In the genomic region with DNA sequence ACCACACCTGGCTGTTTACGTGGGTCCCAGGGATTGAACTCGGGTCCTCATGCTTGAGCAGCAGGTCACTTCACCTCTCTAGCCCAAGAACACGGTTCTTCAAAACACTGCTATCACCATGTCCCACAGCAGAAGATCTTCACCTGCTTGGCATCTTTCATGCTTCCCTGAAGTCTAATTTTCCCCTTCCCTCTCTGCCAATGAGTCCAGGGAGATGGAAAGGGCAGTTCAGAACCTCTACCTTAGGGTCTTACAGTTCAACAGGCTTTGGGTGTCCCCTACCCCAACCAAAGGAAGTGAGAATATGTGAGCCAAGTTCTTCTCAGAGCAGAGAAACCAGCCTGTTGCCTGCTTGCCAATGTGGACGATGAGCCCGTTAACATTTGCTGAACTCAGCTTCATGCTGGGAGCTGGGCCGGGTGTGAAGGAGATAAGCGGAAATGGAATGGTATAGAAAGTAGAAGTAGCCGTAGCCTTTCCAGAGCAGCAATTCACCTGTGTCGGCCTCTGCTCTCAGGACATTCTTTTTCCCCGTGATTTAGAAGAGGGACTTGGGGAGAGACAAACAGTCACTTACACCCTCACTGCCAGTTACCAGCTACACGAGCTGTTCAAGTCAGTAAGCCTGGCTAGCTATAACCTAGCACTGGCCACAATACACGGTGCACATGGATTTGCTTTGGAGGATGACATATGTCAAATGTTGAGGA, we compare ENCODE assay signal across 19 mouse cellular contexts. TPM values are rescaled to one million over a fixed set of nuclear protein-coding genes. Genes with fewer than 3 reads are reported as not detected.
A peak's percentile ranks its signal among the peaks of the same experiment; 100 is the strongest.
DNase-seq lines count a peak whose midpoint lies in the region; ATAC-seq and TF ChIP-seq lines count a peak whose summit lies in the region.
"Had no signal": no experiment of that assay in that cellular context is flagged by ENCODE, and none has a peak within 500 bp of the region (broad histone marks: within the 10 kb centered on the region; RNA-seq: fewer than 3 reads in every experiment).

No protein-coding gene starts in this region.

- no peak overlapping the region for H3K9ac ChIP-seq in hindbrain, postnatal 0 days (replicated peaks; ENCODE audit: low read length)
- H3K9ac ChIP-seq in hindbrain, embryonic 12.5 days = no peak overlapping the region
- H3K9ac ChIP-seq in forebrain, postnatal 0 days = no peak overlapping the region
- H3K9ac ChIP-seq: embryonic facial prominence, embryonic 12.5 days; kidney, embryonic 15.5 days; liver, embryonic 13.5 days; midbrain, embryonic 12.5 days; stomach, embryonic 15.5 days had no signal

- no peaks in the 10 kb centered on the region for H3K9me3 ChIP-seq in hindbrain, postnatal 0 days (ENCODE audit: low read length)
- no peaks in the 10 kb centered on the region for H3K9me3 ChIP-seq in hindbrain, embryonic 12.5 days (replicated peaks)
- H3K9me3 ChIP-seq in forebrain, postnatal 0 days (ENCODE audit: low read length) = no peaks in the 10 kb centered on the region
- H3K9me3 ChIP-seq: embryonic facial prominence, embryonic 12.5 days; kidney, embryonic 15.5 days; liver, embryonic 13.5 days; midbrain, embryonic 12.5 days; stomach, embryonic 15.5 days had no signal

- H3K4me3 ChIP-seq in hindbrain, postnatal 0 days (ENCODE audit: low read length) = no peak overlapping the region
- H3K4me3 ChIP-seq in hindbrain, embryonic 12.5 days = no peak overlapping the region
- H3K4me3 ChIP-seq in forebrain, postnatal 0 days (ENCODE audit: low read depth, low read length) = no peak overlapping the region
- H3K4me3 ChIP-seq: embryonic facial prominence, embryonic 12.5 days; kidney, embryonic 15.5 days; liver, embryonic 13.5 days; midbrain, embryonic 12.5 days; stomach, embryonic 15.5 days had no signal

- peak; percentile 61 for DNase-seq in cerebellum, adult 9-10 months
- DNase-seq in cerebellum, adult 11 months = no peak
- no peak for DNase-seq in hindbrain, postnatal 0 days (ENCODE audit: low spot score)
- DNase-seq in brain, adult 2 months (ENCODE audit: low read depth, low spot score) = peak; percentile 53
- DNase-seq in forebrain, postnatal 0 days = no peak
- no peak for DNase-seq in urinary bladder, adult 18-20 months (ENCODE audit: low spot score in 2 of 2)
- no peak for DNase-seq in testis, postnatal 10 days (ENCODE audit: low spot score)
- DNase-seq: adrenal gland, adult 8-10 months; liver, embryonic 13.5 days had no signal

- no peaks in the 10 kb centered on the region for H3K27me3 ChIP-seq in hindbrain, postnatal 0 days (ENCODE audit: insufficient read depth, low read length)
- H3K27me3 ChIP-seq in hindbrain, embryonic 12.5 days = no peaks in the 10 kb centered on the region
- H3K27me3 ChIP-seq in forebrain, postnatal 0 days (ENCODE audit: insufficient read depth, low read length) = no peaks in the 10 kb centered on the region
- H3K27me3 ChIP-seq: embryonic facial prominence, embryonic 12.5 days; kidney, embryonic 15.5 days; liver, embryonic 13.5 days; midbrain, embryonic 12.5 days; stomach, embryonic 15.5 days had no signal

- TF ChIP-seq CTCF in hindbrain, postnatal 0 days (IDR thresholded peaks at IDR 0.05; ENCODE audit: low read depth) = no peak
- TF ChIP-seq CTCF in forebrain, postnatal 0 days (IDR thresholded peaks at IDR 0.05; ENCODE audit: low read depth) = no peak

- H3K36me3 ChIP-seq in hindbrain, postnatal 0 days (ENCODE audit: insufficient read depth, low read length) = no peaks in the 10 kb centered on the region
- no peaks in the 10 kb centered on the region for H3K36me3 ChIP-seq in hindbrain, embryonic 12.5 days
- no peaks in the 10 kb centered on the region for H3K36me3 ChIP-seq in forebrain, postnatal 0 days (ENCODE audit: insufficient read depth)
- H3K36me3 ChIP-seq: embryonic facial prominence, embryonic 12.5 days; kidney, embryonic 15.5 days; liver, embryonic 13.5 days; midbrain, embryonic 12.5 days; stomach, embryonic 15.5 days had no signal

- no peak overlapping the region for H3K4me2 ChIP-seq in hindbrain, postnatal 0 days (ENCODE audit: low read depth, low read length)
- H3K4me2 ChIP-seq in hindbrain, embryonic 12.5 days (replicated peaks) = no peak overlapping the region
- no peak overlapping the region for H3K4me2 ChIP-seq in forebrain, postnatal 0 days (ENCODE audit: low read depth)
- H3K4me2 ChIP-seq: embryonic facial prominence, embryonic 12.5 days; heart, embryonic 11.5 days; kidney, embryonic 15.5 days; liver, embryonic 13.5 days; midbrain, embryonic 12.5 days; stomach, embryonic 15.5 days had no signal

- ATAC-seq in hindbrain, postnatal 0 days = no peak
- no peak for ATAC-seq in hindbrain, embryonic 12.5 days (ENCODE audit: low FRiP score)
- peak; percentile 26 for ATAC-seq in forebrain, postnatal 0 days
- ATAC-seq: intestine, embryonic 16.5 days had no signal

- peaks cover 9% of the 10 kb centered on the region; the same call in 1 of the 2 replicates for H3K4me1 ChIP-seq in hindbrain, postnatal 0 days (ENCODE audit: insufficient read depth, low read length)
- H3K4me1 ChIP-seq in hindbrain, embryonic 12.5 days = peaks cover 10% of the 10 kb centered on the region; the same call in 1 of the 2 replicates
- peaks cover 9% of the 10 kb centered on the region; the same call in 1 of the 2 replicates for H3K4me1 ChIP-seq in forebrain, postnatal 0 days (ENCODE audit: insufficient read depth)
- H3K4me1 ChIP-seq: embryonic facial prominence, embryonic 12.5 days; kidney, embryonic 15.5 days; liver, embryonic 13.5 days; stomach, embryonic 15.5 days had no signal

- WGBS in hindbrain, postnatal 0 days = 75% methylated on average over 12 of the region's 12 CpGs
- WGBS in hindbrain, embryonic 12.5 days = 84% methylated on average over 12 of the region's 12 CpGs
- 80% methylated on average over 12 of the region's 12 CpGs for whole genome bisulfite sequencing in forebrain, postnatal 0 days

- H3K27ac ChIP-seq in hindbrain, postnatal 0 days = peak overlapping the region; percentile 45; the same call in 1 of the 2 replicates
- no peak overlapping the region for H3K27ac ChIP-seq in hindbrain, embryonic 12.5 days
- peak overlapping the region; percentile 76 for H3K27ac ChIP-seq in forebrain, postnatal 0 days (ENCODE audit: low read depth, low read length)
- H3K27ac ChIP-seq: embryonic facial prominence, embryonic 12.5 days; kidney, embryonic 15.5 days; liver, embryonic 13.5 days; midbrain, embryonic 12.5 days; stomach, embryonic 15.5 days had no signal

RNA-seq across cellular contexts. Expression of a gene that starts 21.2 kb away (rescaled TPM):
- not detected in 2 replicates for total RNA-seq in hindbrain, postnatal 0 days (2014; rRNA removed)
- 0.08 TPM in 1 of 2 replicates, not detected in the other for polyA plus RNA-seq in hindbrain, postnatal 0 days (2015; fragmentation: Nextera tagmentation; extraction: Ambion mirVana)
- not detected in 2 replicates for polyA plus RNA-seq in hindbrain, embryonic 12.5 days (2016; fragmentation: Nextera tagmentation; extraction: Ambion mirVana)
- not detected in 2 replicates for total RNA-seq in forebrain, postnatal 0 days (2014; rRNA removed)
- 0.05 TPM in 1 of 2 replicates, not detected in the other for polyA plus RNA-seq in forebrain, postnatal 0 days (2015; fragmentation: Nextera tagmentation; extraction: Ambion mirVana)
- polyA plus RNA-seq: brain, embryonic 14.5 days; embryonic facial prominence, embryonic 12.5 days; heart, embryonic 11.5 days; midbrain, embryonic 12.5 days; neural tube, embryonic 11.5 days had no signal

RNA-seq across cellular contexts. Expression of a gene that starts 30.8 kb away (rescaled TPM):
- total RNA-seq in hindbrain, postnatal 0 days (2014; rRNA removed) = 1.5 and 1.9 TPM in 2 replicates
- polyA plus RNA-seq in hindbrain, postnatal 0 days (2015; fragmentation: Nextera tagmentation; extraction: Ambion mirVana) = 0.21 and 0.78 TPM in 2 replicates
- 0.26 and 0.51 TPM in 2 replicates for polyA plus RNA-seq in hindbrain, embryonic 12.5 days (2016; fragmentation: Nextera tagmentation; extraction: Ambion mirVana)
- 0.62 and 0.90 TPM in 2 replicates for total RNA-seq in forebrain, postnatal 0 days (2014; rRNA removed)
- polyA plus RNA-seq in forebrain, postnatal 0 days (2015; fragmentation: Nextera tagmentation; extraction: Ambion mirVana) = 0.26 and 0.42 TPM in 2 replicates
- total RNA-seq: common myeloid progenitor, adult 5-6 weeks had no signal

Comparison
In these comparisons a context has a peak if more than half of its experiments do, and no peak if none do; other contexts are left out.
1. DNase-seq: peak in cerebellum, adult 9-10 months (single experiment) and brain, adult 2 months (single experiment); none in cerebellum, adult 11 months (single experiment), hindbrain, postnatal 0 days (single experiment), forebrain, postnatal 0 days (single experiment), urinary bladder, adult 18-20 months (0 of 2) and testis, postnatal 10 days (single experiment).